25 mouse cellular contexts compared by ENCODE assay signal in genomic region chr1:191154314-191154713, GRCm38 (mm10). TPM values are rescaled to one million over a fixed set of nuclear protein-coding genes. Genes with fewer than 3 reads are reported as not detected.
A peak's percentile ranks its signal among the peaks of the same experiment; 100 is the strongest.
DNase-seq lines count a peak whose midpoint lies in the region; ATAC-seq and TF ChIP-seq lines count a peak whose summit lies in the region.
"Had no signal": no experiment of that assay in that cellular context is flagged by ENCODE, and none has a peak within 500 bp of the region (broad histone marks: within the 10 kb centered on the region; RNA-seq: fewer than 3 reads in every experiment).

No protein-coding gene starts in this region.

- H3K9me3 ChIP-seq in heart, postnatal 0 days (replicated peaks; ENCODE audit: control insufficient read depth, low read length), result peaks cover 10% of the 10 kb centered on the region; the same call in 1 of the 2 replicates
- H3K9me3 ChIP-seq in liver, embryonic 16.5 days (replicated peaks; ENCODE audit: control insufficient read depth, low read length), result no peaks in the 10 kb centered on the region
- H3K9me3 ChIP-seq in liver, embryonic 12.5 days (replicated peaks), result peaks cover 12% of the 10 kb centered on the region; the same call in 1 of the 2 replicates
- peaks cover 6% of the 10 kb centered on the region; the same call in 1 of the 2 replicates for H3K9me3 ChIP-seq in liver, postnatal 0 days (ENCODE audit: low read length)
- H3K9me3 ChIP-seq: G1E had no signal

- TF ChIP-seq EP300 in heart, postnatal 0 days (IDR thresholded peaks at IDR 0.05; ENCODE audit: low read depth), result no peak
- peak; percentile 72 for TF ChIP-seq EP300 in liver, postnatal 0 days (IDR thresholded peaks at IDR 0.05; ENCODE audit: low read depth)

- no peak overlapping the region for H3K9ac ChIP-seq in heart, postnatal 0 days (replicated peaks; ENCODE audit: low read depth, low read length)
- no peak overlapping the region for H3K9ac ChIP-seq in liver, embryonic 16.5 days (ENCODE audit: low read depth, low read length)
- no peak overlapping the region for H3K9ac ChIP-seq in liver, embryonic 12.5 days
- no peak overlapping the region for H3K9ac ChIP-seq in liver, postnatal 0 days (replicated peaks)
- H3K9ac ChIP-seq: embryonic facial prominence, embryonic 13.5 days; forebrain, postnatal 0 days had no signal

- WGBS in heart, postnatal 0 days, result 27% methylated on average over 3 of the region's 3 CpGs
- WGBS in liver, embryonic 16.5 days (ENCODE audit: insufficient replicate concordance), result 28% methylated on average over 3 of the region's 3 CpGs
- WGBS in liver, embryonic 12.5 days (ENCODE audit: insufficient replicate concordance), result 17% methylated on average over 3 of the region's 3 CpGs
- WGBS in liver, postnatal 0 days (ENCODE audit: insufficient replicate concordance), result 38% methylated on average over 3 of the region's 3 CpGs

- no peak for TF ChIP-seq CTCF in heart, postnatal 0 days (IDR thresholded peaks at IDR 0.05; ENCODE audit: low read depth)
- no peak for TF ChIP-seq CTCF in liver, postnatal 0 days (IDR thresholded peaks at IDR 0.05; ENCODE audit: low read depth)

- no peaks in the 10 kb centered on the region for H3K27me3 ChIP-seq in heart, postnatal 0 days (ENCODE audit: control insufficient read depth, insufficient read depth, low read length)
- H3K27me3 ChIP-seq in liver, embryonic 16.5 days (ENCODE audit: control insufficient read depth, insufficient read depth, low read depth, low read length), result no peaks in the 10 kb centered on the region
- H3K27me3 ChIP-seq in liver, embryonic 12.5 days (replicated peaks), result 0 out of 2 replicates have a peak, but pooled peaks cover 4% of the 10 kb centered on the region
- H3K27me3 ChIP-seq in liver, postnatal 0 days (ENCODE audit: insufficient read depth, low read length), result no peaks in the 10 kb centered on the region; the same call in 1 of the 2 replicates
- H3K27me3 ChIP-seq: embryonic facial prominence, embryonic 13.5 days had no signal

- no peaks in the 10 kb centered on the region for H3K4me1 ChIP-seq in heart, postnatal 0 days (ENCODE audit: control insufficient read depth, insufficient read depth)
- no peaks in the 10 kb centered on the region; the same call in 1 of the 2 replicates for H3K4me1 ChIP-seq in liver, embryonic 16.5 days (ENCODE audit: control insufficient read depth, low read depth, low read length)
- H3K4me1 ChIP-seq in liver, embryonic 12.5 days, result no peaks in the 10 kb centered on the region
- H3K4me1 ChIP-seq in liver, postnatal 0 days (ENCODE audit: insufficient read depth), result peaks cover 9% of the 10 kb centered on the region
- H3K4me1 ChIP-seq: embryonic facial prominence, embryonic 13.5 days had no signal

- intact Hi-C loops in heart, postnatal 14 days (cut with DNase I), result no loop called here

- no peak overlapping the region for H3K4me3 ChIP-seq in heart, postnatal 0 days (ENCODE audit: low read depth, low read length)
- H3K4me3 ChIP-seq in liver, embryonic 16.5 days (ENCODE audit: low read depth, low read length), result no peak overlapping the region
- H3K4me3 ChIP-seq in liver, embryonic 12.5 days, result no peak overlapping the region
- H3K4me3 ChIP-seq in liver, postnatal 0 days (ENCODE audit: low read depth, low read length), result no peak overlapping the region
- H3K4me3 ChIP-seq: embryonic facial prominence, embryonic 13.5 days had no signal

- DNase-seq in heart, adult 11 months, result peak; percentile 71
- no peak for DNase-seq in heart, postnatal 4 days
- DNase-seq in heart, postnatal 0 days (ENCODE audit: low spot score), result peak; percentile 63
- no peak for DNase-seq in heart, postnatal 14 days
- DNase-seq in liver, postnatal 0 days, result no peak
- DNase-seq: cerebellum, adult 9-11 months; forebrain, postnatal 0 days; kidney, adult 8-10 months; lung, postnatal 14 days; right cerebral cortex, postnatal 25 days had no signal

- ATAC-seq in heart, postnatal 0 days (ENCODE audit: insufficient read depth, low read depth), result peak; percentile 57
- ATAC-seq in liver, embryonic 16.5 days (ENCODE audit: low read depth), result peak; percentile 43
- ATAC-seq in liver, embryonic 12.5 days, result no peak
- peak; percentile 31 for ATAC-seq in liver, postnatal 0 days
- no peak for ATAC-seq in granulocyte monocyte progenitor cell, adult 5-6 weeks (replicated peaks; ENCODE audit: poor library complexity, severe bottlenecking)
- ATAC-seq: CD4-positive, CD25-positive, alpha-beta regulatory T cell, adult 4 months; forebrain, postnatal 0 days; hindbrain, embryonic 16.5 days had no signal

- no peaks in the 10 kb centered on the region for H3K36me3 ChIP-seq in heart, postnatal 0 days (replicated peaks; ENCODE audit: control insufficient read depth, insufficient read depth, low read length)
- H3K36me3 ChIP-seq in liver, embryonic 16.5 days (ENCODE audit: control insufficient read depth, insufficient read depth), result no peaks in the 10 kb centered on the region
- H3K36me3 ChIP-seq in liver, embryonic 12.5 days, result no peaks in the 10 kb centered on the region
- H3K36me3 ChIP-seq in liver, postnatal 0 days (replicated peaks; ENCODE audit: insufficient read depth, low read length), result no peaks in the 10 kb centered on the region
- H3K36me3 ChIP-seq: embryonic facial prominence, embryonic 13.5 days; G1E had no signal

- H3K27ac ChIP-seq in heart, postnatal 0 days (ENCODE audit: low read depth), result peak overlapping the region; percentile 67
- no peak overlapping the region; the same call in 1 of the 2 replicates for H3K27ac ChIP-seq in liver, embryonic 16.5 days (ENCODE audit: low read length)
- H3K27ac ChIP-seq in liver, embryonic 12.5 days, result no peak overlapping the region; the same call in 1 of the 2 replicates
- peak overlapping the region; percentile 59; the same call in 1 of the 2 replicates for H3K27ac ChIP-seq in liver, postnatal 0 days (ENCODE audit: low read depth)
- H3K27ac ChIP-seq: embryonic facial prominence, embryonic 13.5 days had no signal

- no peak overlapping the region for H3K4me2 ChIP-seq in heart, postnatal 0 days (ENCODE audit: low read depth, low read length)
- H3K4me2 ChIP-seq in liver, embryonic 16.5 days (ENCODE audit: low read depth, low read length), result no peak overlapping the region
- H3K4me2 ChIP-seq in liver, embryonic 12.5 days, result no peak overlapping the region
- H3K4me2 ChIP-seq in liver, postnatal 0 days (ENCODE audit: low read depth, low read length), result no peak overlapping the region
- H3K4me2 ChIP-seq: embryonic facial prominence, embryonic 13.5 days; midbrain, embryonic 11.5 days had no signal

RNA-seq across cellular contexts. Expression of gene Fam71a, which starts 10.3 kb away (rescaled TPM):
- not detected for total RNA-seq in heart, postnatal 4 days (2021)
- not detected in 2 replicates for total RNA-seq in heart, postnatal 0 days (2014; rRNA removed; ENCODE audit: low replicate concordance)
- polyA plus RNA-seq in heart, postnatal 0 days (2015; fragmentation: Nextera tagmentation; extraction: Ambion mirVana), result not detected in 2 replicates
- total RNA-seq in heart, postnatal 14 days (2021), result not detected
- polyA plus RNA-seq in liver, embryonic 16.5 days (2015; fragmentation: Nextera tagmentation; extraction: Ambion mirVana), result not detected in 2 replicates
- polyA plus RNA-seq in liver, embryonic 12.5 days (2016; fragmentation: Nextera tagmentation; extraction: Ambion mirVana), result not detected in 2 replicates
- not detected in 2 replicates for polyA plus RNA-seq in liver, postnatal 0 days (2015; fragmentation: Nextera tagmentation; extraction: Ambion mirVana)
- total RNA-seq in granulocyte monocyte progenitor cell, adult 5-6 weeks (2014; fragmentation: Nextera tagmentation), result not detected in 2 replicates
- 0.17 and 1.1 TPM in 2 replicates for total RNA-seq in granulocyte monocyte progenitor cell, adult 5-6 weeks (2017)
- total RNA-seq: adrenal gland, adult 18-20 months; forebrain, postnatal 0 days; gastrocnemius, adult 18-20 months; layer of hippocampus, adult 8-10 months; left cerebral cortex, adult 18-20 months had no signal
- polyA plus RNA-seq: CD4-positive, CD25-positive, alpha-beta regulatory T cell, adult 4 months; embryonic facial prominence, embryonic 13.5 days; forebrain, postnatal 0 days; G1E; hindbrain, embryonic 16.5 days; limb, embryonic 11.5 days; midbrain, embryonic 11.5 days; neural tube, embryonic 14.5 days; stomach, embryonic 16.5 days had no signal

RNA-seq across cellular contexts. Expression of gene Batf3, which starts 56.7 kb away (rescaled TPM):
- 1 to 10 TPM; 1.7 to 1.8 TPM for total RNA-seq in heart, postnatal 4 days (2021)
- not detected in 2 replicates for total RNA-seq in heart, postnatal 0 days (2014; rRNA removed; ENCODE audit: low replicate concordance)
- 1.2 and 1.3 TPM in 2 replicates for polyA plus RNA-seq in heart, postnatal 0 days (2015; fragmentation: Nextera tagmentation; extraction: Ambion mirVana)
- not detected for total RNA-seq in heart, postnatal 14 days (2021)
- polyA plus RNA-seq in liver, embryonic 16.5 days (2015; fragmentation: Nextera tagmentation; extraction: Ambion mirVana), result 1.5 and 2.4 TPM in 2 replicates
- polyA plus RNA-seq in liver, embryonic 12.5 days (2016; fragmentation: Nextera tagmentation; extraction: Ambion mirVana), result 2.6 and 3.7 TPM in 2 replicates
- 1.6 and 2.2 TPM in 2 replicates for polyA plus RNA-seq in liver, postnatal 0 days (2015; fragmentation: Nextera tagmentation; extraction: Ambion mirVana)
- total RNA-seq in granulocyte monocyte progenitor cell, adult 5-6 weeks (2014; fragmentation: Nextera tagmentation), result not detected in 2 replicates
- total RNA-seq in granulocyte monocyte progenitor cell, adult 5-6 weeks (2017), result not detected in 2 replicates
- total RNA-seq: gastrocnemius, adult 18-20 months had no signal
- polyA plus RNA-seq: CD4-positive, CD25-positive, alpha-beta regulatory T cell, adult 4 months had no signal

Comparison
In these comparisons a context has a peak if more than half of its experiments do, and no peak if none do; other contexts are left out.
1. DNase-seq: peak in heart, adult 11 months (single experiment) and heart, postnatal 0 days (single experiment); none in heart, postnatal 4 days (single experiment), heart, postnatal 14 days (0 of 2) and liver, postnatal 0 days (single experiment).
2. ATAC-seq: peak in heart, postnatal 0 days (single experiment), liver, embryonic 16.5 days (single experiment) and liver, postnatal 0 days (single experiment); none in liver, embryonic 12.5 days (single experiment) and granulocyte monocyte progenitor cell, adult 5-6 weeks (single experiment).
3. H3K27ac ChIP-seq: peak in heart, postnatal 0 days (single experiment) and liver, postnatal 0 days (single experiment); none in liver, embryonic 16.5 days (single experiment) and liver, embryonic 12.5 days (single experiment).